Mouse (Mus musculus): ENCODE measurements at regions not wholly inside any gene's neighbourhood (a gene's known extent, or its start where the extent isn't known, plus 50 kb on each side); places are given as distances from the start of the nearest gene placed in this dataset.

DNA sequence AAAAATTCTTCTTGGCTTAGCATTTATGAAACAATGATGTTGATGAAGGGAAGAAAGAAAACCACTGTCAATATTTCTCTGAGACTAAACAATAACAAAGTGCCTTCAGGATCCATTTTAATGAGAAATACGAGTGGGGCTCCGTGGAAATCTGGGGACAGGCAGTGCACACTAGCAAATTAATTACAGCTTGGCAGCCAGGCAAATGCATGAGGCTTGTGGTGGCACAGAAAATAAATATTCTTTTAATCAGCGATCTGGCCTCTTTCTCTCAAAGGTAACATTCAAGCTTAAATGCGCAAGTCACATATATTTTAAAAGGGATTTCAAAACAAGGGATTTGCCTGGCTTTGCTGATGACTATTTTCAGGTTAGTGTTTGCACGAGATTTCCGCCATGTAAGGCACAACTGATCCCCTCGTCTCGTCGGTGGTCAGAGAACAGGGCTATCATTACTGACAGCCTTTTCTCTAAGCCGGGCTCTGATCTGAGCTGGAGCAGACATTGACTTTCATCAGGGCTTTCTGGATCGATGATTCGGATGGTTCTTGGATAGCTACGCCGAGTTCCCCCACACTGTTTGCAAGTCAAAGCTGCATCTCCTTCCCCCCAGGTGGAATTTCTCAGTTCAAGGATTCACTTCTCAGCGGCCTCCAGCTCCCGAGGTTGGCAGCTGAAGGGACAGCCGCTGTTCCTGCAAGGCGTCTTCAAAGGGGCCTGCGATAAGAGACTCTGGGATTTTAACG lies 109.1 kb upstream of the Ptbp2 start:
- DNase-seq (ENCODE audit: low spot score in 2 of 2), result no peak

DNA sequence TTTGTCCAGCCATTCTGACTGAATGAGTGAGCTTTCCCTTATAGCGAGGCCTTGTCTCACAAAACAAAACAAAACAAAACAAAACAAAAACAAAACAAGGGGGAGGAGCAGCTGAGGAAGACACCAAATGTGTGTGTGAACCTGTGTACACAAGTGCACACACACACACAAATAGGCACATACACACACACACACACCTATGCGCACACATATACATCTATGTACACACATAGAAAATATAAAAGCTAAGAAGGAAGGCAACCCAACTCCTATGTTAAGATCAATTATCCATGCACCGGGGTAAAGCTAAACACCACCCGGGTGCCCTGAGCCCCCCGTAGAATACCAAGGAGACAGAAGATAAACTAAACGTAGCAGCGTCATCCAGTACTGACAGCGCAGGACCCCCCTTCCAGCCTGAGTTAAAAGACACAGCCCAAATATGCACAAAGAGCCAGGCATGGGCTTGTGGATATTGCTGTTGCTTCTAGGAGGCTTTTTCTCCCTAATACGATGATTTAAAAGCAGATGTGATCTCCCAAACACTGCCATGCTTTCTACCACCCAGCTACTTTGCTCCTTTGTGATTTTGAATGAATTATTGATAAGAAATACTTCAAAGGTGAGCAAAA lies 108.4 kb upstream of the Ptbp2 start:
- no peak for DNase-seq (ENCODE audit: low spot score in 2 of 2)

DNA sequence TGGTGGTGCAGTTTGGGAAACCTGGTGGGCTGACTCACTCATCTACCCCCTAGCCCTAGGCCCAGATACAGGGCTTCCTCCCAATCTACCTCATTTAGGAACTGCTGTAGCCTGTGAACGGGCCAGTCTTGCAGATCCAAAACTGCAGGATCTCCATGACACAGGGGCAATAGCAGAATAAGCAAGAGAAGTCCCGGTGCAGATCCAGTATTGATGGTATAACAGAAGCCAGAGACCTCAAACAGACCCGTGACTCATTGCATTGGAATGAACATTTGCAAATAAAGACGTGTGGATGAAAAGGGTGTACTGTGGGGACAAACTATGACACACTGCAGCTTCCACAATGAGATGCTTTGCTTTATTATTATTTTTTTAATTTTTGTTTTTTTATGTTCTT lies 106.6 kb upstream of the Ptbp2 start:
- no peak for DNase-seq (ENCODE audit: low spot score in 2 of 2)

DNA sequence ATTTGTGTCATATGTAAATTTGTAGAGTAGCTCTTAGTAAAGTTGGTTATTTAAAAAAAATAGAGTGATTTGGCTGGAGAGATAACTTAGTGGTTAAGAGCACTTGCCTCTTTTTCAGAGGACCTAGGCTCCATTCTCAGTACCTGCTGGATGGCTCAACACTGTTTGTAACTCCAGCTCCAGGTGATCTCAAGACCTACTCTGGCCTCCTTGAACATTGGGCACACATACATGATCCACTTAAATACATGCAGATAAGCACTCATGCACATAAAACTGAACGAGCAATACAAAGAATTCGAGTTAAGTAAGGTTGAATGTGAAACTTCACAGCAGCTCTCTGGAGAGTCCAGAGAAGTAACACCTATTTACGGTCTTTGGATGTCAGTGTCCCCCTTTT lies 104.2 kb upstream of the Ptbp2 start:
- no peak for DNase-seq (ENCODE audit: low spot score in 2 of 2)

DNA sequence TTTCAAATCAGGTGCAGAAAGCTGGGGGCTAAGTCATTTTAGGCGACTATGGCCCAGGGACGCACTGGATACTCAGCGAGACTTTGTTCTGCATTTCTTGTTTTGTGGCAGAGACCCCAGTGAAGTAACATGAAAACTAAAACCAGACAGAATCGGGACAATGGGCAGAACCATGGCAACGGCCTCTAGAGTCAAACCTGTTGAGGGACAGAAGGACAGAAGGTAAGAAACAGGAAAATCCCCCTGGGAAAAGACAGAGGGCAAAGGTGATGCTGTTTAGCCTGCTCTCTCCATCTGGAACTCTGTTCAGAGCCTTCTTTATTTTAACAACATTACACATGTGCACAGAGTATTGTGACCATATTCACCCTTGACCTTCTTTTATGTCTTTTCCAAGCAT lies 92.1 kb upstream of the Ptbp2 start:
- DNase-seq (ENCODE audit: low spot score in 2 of 2), result no peak

DNA sequence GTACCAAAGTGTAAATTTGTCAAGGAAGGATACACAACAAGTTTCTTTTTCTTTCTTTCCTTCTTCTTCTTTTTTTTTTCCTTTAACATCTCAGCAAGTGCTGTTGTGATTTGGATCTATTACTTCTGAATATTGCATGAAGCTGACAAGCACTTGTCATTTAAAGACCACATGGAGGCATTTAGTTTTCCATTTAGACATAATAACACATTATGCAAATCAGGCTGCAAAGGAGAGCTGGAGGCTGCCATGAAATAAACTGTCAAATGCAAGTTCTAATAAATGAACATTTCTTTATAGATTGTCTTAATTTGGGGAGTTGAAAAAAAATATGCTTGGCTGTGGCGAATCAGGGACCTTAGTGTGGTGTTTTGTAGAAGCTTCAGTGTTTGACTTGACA lies 90.8 kb upstream of the Ptbp2 start:
- no peak for DNase-seq (ENCODE audit: low spot score in 2 of 2)

DNA sequence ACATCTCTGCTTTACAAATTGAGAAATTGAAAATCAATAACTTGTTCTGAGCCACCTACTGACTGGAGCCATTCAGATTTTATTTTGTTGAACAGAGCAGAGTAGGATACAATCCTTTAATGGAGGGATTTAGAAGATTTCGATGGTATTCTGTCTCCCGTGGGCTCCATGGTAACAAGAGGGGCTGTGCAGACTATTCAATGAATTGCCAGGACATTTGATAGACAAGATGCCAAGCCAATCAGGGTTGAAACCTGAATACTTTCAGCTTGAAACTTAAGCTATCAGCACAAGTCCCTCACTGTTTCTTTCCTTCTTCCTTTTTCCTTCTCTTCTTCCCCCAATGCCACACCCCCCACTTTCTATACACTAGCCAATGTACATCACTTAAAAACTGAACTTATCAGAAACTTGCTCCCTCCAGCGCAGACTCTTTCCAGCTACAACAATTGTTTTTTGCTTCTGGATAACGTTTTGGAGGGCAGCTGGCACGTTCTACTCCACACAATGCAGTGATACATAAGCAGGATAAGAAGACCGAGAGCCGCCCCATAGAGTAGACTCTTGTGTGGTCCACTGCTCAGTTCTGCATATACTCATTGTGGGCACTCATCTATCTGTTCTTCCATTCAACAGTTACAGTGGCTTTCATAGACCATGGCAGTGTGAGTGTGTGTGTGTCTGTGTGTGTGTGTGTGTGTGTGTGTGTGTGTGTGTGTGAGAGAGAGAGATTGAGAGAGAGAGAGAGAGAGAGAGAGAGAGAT lies 78.1 kb upstream of the Ptbp2 start:
- no peak for DNase-seq (ENCODE audit: low spot score in 2 of 2)
